Mouse (Mus musculus) embryonic fibroblast, embryonic 13.5 days (primary cell): ENCODE data around the gene Dazap1.

Experiments
- CTCF ChIP-seq: IDR thresholded peaks from 2 replicates; pipeline ENCODE4 v1.5.1; 2011; ENCODE audit warnings: mild to moderate bottlenecking, control low read depth, low read length, moderate library complexity, borderline replicate concordance; ENCODE audit not compliant: insufficient read depth
- POLR2A ChIP-seq: IDR thresholded peaks from 2 replicates; pipeline ENCODE4 v1.6.1; 2011; ENCODE audit warnings: low read depth, mild to moderate bottlenecking, control low read depth, low read length, moderate library complexity

DNA sequence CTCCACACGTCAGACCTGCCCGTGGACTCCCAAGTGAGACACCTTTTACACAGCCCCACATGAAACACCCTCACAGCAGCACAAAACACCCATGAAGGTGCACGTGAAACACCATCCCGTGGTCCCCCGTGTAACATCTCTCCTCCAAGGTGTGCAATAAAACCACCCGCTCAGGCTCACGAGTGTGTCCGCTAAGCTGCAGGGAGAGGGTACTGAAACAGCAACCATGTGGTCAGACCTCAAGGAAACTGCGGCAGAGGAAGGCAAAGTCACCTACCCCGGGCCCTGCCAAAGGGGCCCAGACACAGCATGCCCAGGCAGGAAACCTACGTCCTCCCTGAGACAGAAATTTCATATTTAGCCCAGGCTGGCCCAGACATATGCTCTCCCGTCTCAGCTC is 75.0 kb downstream of the Dazap1 start:
- no peak for TF ChIP-seq CTCF
- TF ChIP-seq POLR2A, result no peak
